Mouse (Mus musculus) heart, postnatal 0 days (tissue): ENCODE data around the gene Fam185a. TPM values are rescaled to one million over a fixed set of nuclear protein-coding genes. Genes with fewer than 3 reads are reported as not detected.

Experiments used
- ATAC-seq: fragments of 200-750 bp; cut with Nextera tagmentation; 2 replicates; pipeline ENCODE4 v1.8.0; 2017; ENCODE audit warnings: low read depth, moderate number of reproducible peaks, moderate library complexity; ENCODE audit not compliant: insufficient read depth
- DNase-seq: peaks from one replicate; pipeline ENCODE4 v3.0.0-alpha.2; 2016; ENCODE audit warnings: low spot score
- H3K27ac ChIP-seq: fragments of 300-500 bp; sonication (generic); 2 replicates; pipeline ENCODE4 v1.5.1; 2014; ENCODE audit warnings: low read depth, mild to moderate bottlenecking
- H3K27me3 ChIP-seq: fragments of 300-500 bp; sonication (generic); 2 replicates; pipeline ENCODE4 v1.6.1; 2014; ENCODE audit warnings: low read length, mixed read lengths; ENCODE audit not compliant: control insufficient read depth, insufficient read depth
- H3K36me3 ChIP-seq: fragments of 300-500 bp; sonication (generic); replicated peaks from 2 replicates; pipeline ENCODE4 v1.6.1; 2014; ENCODE audit warnings: low read length, mixed read lengths; ENCODE audit not compliant: control insufficient read depth, insufficient read depth
- H3K4me1 ChIP-seq: fragments of 300-500 bp; sonication (generic); 2 replicates; pipeline ENCODE4 v1.6.1; 2014; ENCODE audit warnings: antibody characterized with exemption; ENCODE audit not compliant: control insufficient read depth, insufficient read depth
- H3K4me2 ChIP-seq: fragments of 300-500 bp; sonication (generic); 2 replicates; pipeline ENCODE4 v1.6.1; 2014; ENCODE audit warnings: low read depth, mild to moderate bottlenecking, low read length, moderate library complexity
- H3K4me3 ChIP-seq: fragments of 300-500 bp; sonication (generic); 2 replicates; pipeline ENCODE4 v1.5.1; 2014; ENCODE audit warnings: low read depth, low read length
- H3K9ac ChIP-seq: fragments of 300-500 bp; sonication (generic); replicated peaks from 2 replicates; pipeline ENCODE4 v1.6.1; 2014; ENCODE audit warnings: low read depth, low read length, mixed read lengths
- H3K9me3 ChIP-seq: fragments of 300-500 bp; sonication (generic); replicated peaks from 2 replicates; pipeline ENCODE4 v1.6.1; 2016; ENCODE audit warnings: low read length; ENCODE audit not compliant: control insufficient read depth
- CTCF ChIP-seq: IDR thresholded peaks from 2 replicates; pipeline ENCODE4 v1.5.1; 2016; ENCODE audit warnings: antibody characterized with exemption, control low read depth, low read depth
- EP300 ChIP-seq: IDR thresholded peaks from 2 replicates; pipeline ENCODE4 v1.6.1; 2016; ENCODE audit warnings: antibody characterized with exemption, low read depth
- WGBS: fragments of 180-500 bp; shearing (Covaris S2); extraction: QIAGEN DNeasy Blood & Tissue Kit; methylation state at CpG from one replicate; pipeline ENCODE4 v1.1.7; 2014; 5-methylcytosine and 5-hydroxymethylcytosine counted together
- polyA plus RNA-seq: library from polyadenylated mRNA; unstranded; fragments of >200 nt; fragmentation: Nextera tagmentation; extraction: Ambion mirVana; gene quantifications from 2 replicates; pipeline ENCODE4 v1.2.1, GENCODE M21; 2015
- total RNA-seq: library from RNA; depleted of rRNA; stranded (reverse); fragments of >200 nt; gene quantifications from 2 replicates; pipeline ENCODE4 v1.2.3, GENCODE M21; 2014; ENCODE audit warnings: low replicate concordance

The Fam185a gene
- total and polyA plus RNA-seq, 2 experiments from 2014 or later: 6.9 to 23.4 TPM

DNA sequence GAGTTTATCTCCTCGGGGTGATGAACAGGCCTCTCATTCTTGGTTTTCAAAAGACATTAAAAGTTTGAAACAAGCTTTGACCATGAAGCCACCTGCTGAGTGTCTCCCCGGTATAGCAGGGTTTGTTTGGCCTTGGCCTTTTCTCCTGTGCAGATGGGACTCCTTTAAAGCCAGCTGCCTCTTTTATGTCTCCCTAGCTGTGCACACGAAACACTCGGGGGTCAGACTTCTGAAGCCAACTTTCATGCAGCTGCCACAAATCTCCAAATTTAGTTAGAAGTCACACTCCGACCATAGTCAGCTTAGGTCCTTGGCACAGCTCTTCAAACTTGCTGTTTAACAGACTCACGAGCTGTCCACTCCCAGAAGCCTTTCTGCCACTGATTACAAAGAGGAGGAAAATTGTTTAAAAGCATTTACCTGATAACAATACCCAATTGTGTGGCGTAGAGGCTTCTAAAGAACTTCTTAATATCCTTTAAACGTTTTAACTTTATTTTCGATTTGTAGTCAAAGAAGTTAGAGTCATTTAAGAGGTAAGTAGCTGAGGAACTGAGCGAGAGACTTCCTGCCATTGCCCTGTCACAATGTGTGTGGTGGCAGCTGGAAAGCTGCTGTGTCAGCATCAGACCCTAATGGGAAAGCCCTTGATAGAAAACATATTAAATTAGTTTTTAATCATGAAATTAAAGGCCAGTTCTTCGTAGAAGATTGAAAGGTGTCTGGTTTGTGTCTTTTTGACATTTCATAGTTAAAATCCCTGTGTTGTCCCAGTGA, 57.9 kb downstream of the Fam185a start:
- Histone ChIP-seq H3K36me3 (no peaks in the 10 kb centered on the region), H3K9ac (no peak overlapping the region), H3K4me2 (no peak overlapping the region), H3K27ac (no peak overlapping the region), H3K4me1 (no peaks in the 10 kb centered on the region; the same call in 1 of the 2 replicates), H3K4me3 (no peak overlapping the region), H3K9me3 (no peaks in the 10 kb centered on the region), H3K27me3 (no peaks in the 10 kb centered on the region)
- TF ChIP-seq EP300 (no peak), CTCF (no peak)
- WGBS: 40% methylated on average over 11 of the region's 11 CpGs
- DNase-seq (peak; percentile 14), ATAC-seq (no peak)

GRCm38 (mm10) chr5:21483275-21483674, 58.5 kb downstream of the Fam185a start:
- ATAC-seq (no peak), DNase-seq (no peak)
- Histone ChIP-seq H3K9ac (no peak overlapping the region), H3K4me1 (no peaks in the 10 kb centered on the region; the same call in 1 of the 2 replicates), H3K27me3 (no peaks in the 10 kb centered on the region), H3K36me3 (no peaks in the 10 kb centered on the region), H3K27ac (no peak overlapping the region), H3K4me3 (no peak overlapping the region), H3K9me3 (no peaks in the 10 kb centered on the region), H3K4me2 (no peak overlapping the region)
- TF ChIP-seq EP300 (no peak), CTCF (no peak)
- WGBS: 87% methylated on average over 8 of the region's 8 CpGs

GRCm38 (mm10) chr5:21485197-21485829, 60.6 kb downstream of the Fam185a start:
- WGBS: 86% methylated on average over 8 of the region's 8 CpGs
- peaks cover 8% of the 10 kb centered on the region for H3K4me1 ChIP-seq
- H3K4me3 ChIP-seq: no peak overlapping the region
- DNase-seq (no peak), ATAC-seq (no peak)
- H3K9ac ChIP-seq: no peak overlapping the region
- no peaks in the 10 kb centered on the region for H3K27me3 ChIP-seq
- no peak overlapping the region for H3K4me2 ChIP-seq
- no peak for TF ChIP-seq EP300
- TF ChIP-seq CTCF: no peak
- no peaks in the 10 kb centered on the region for H3K9me3 ChIP-seq
- no peak overlapping the region for H3K27ac ChIP-seq
- H3K36me3 ChIP-seq: no peaks in the 10 kb centered on the region

DNA sequence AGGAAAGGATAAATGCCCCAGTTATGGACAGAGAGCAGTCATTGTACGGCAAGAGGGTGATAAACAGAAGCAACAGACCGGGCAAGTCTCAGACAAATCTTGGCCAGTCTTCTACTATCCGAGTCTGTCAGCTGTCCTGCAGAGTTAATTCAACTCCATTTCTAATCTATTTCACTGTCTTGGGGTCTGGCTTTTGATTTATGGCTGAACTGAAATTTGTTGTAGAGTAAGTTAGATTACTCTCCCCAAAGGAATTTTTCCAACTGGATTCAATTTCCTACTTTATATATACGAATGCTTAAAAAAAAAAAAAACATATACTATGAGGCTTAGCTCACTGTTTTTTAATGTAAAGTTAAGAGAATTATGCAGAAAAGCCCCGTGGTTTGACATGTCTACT, 62.0 kb downstream of the Fam185a start:
- H3K9ac ChIP-seq: no peak overlapping the region
- H3K36me3 ChIP-seq: no peaks in the 10 kb centered on the region
- H3K27me3 ChIP-seq: no peaks in the 10 kb centered on the region
- no peak for TF ChIP-seq CTCF
- no peak for TF ChIP-seq EP300
- DNase-seq (no peak), ATAC-seq (no peak)
- H3K9me3 ChIP-seq: no peaks in the 10 kb centered on the region
- no peak overlapping the region for H3K27ac ChIP-seq
- WGBS: 70% methylated on average over 5 of the region's 5 CpGs
- H3K4me2 ChIP-seq: no peak overlapping the region
- H3K4me1 ChIP-seq: peaks cover 8% of the 10 kb centered on the region
- H3K4me3 ChIP-seq: no peak overlapping the region

GRCm38 (mm10) chr5:21487306-21487705, 62.5 kb downstream of the Fam185a start:
- 69% methylated on average over 3 of the region's 3 CpGs for WGBS
- no peak for DNase-seq
- Histone ChIP-seq H3K27me3 (no peaks in the 10 kb centered on the region), H3K4me1 (peaks cover 8% of the 10 kb centered on the region), H3K36me3 (no peaks in the 10 kb centered on the region), H3K27ac (no peak overlapping the region), H3K4me2 (no peak overlapping the region), H3K4me3 (no peak overlapping the region), H3K9ac (no peak overlapping the region), H3K9me3 (no peaks in the 10 kb centered on the region)
- ATAC-seq: no peak
- TF ChIP-seq EP300: no peak
- no peak for TF ChIP-seq CTCF
